Mouse (Mus musculus): ENCODE results near the gene Mtor. TPM values are rescaled to one million over a fixed set of nuclear protein-coding genes. Genes with fewer than 3 reads are reported as not detected.

Mtor gene
- polyA plus RNA-seq, 1 experiment: 75.5 TPM

DNA sequence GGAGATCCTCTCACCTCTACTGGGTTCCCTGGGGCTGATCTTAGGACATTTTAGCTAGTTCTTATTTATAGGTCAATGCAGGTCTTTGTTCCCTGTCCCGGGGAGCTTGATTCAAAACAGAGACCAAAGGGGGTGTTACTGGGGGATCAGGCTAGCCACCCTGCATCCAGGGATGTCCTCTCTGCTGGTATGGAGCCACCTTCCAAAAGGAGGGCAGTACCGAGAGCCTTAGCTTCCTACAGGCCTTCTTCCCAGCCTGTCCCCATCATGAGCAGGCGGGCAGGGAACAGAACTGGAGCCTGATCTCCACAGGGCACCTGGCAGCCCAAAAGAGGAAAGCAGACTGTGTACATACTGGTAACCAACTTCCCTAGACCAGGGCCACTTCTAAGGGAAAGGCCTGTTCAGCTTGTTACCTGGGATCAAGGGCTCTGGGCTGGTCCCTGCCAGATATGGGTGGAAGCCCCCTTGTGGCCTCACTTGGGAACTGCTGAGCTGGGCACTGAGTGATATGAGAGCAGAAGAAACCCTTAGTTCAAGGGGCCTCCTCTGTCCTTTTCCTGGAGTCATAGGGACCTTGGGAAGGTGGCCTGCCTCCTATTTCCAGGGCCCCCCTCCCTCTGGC is 156.2 kb downstream of the Mtor start:
- no peaks in the 10 kb centered on the region for H3K27me3 ChIP-seq (ENCODE audit: control insufficient read depth, insufficient read depth, low read length)
- no peaks in the 10 kb centered on the region for H3K36me3 ChIP-seq (ENCODE audit: control insufficient read depth, insufficient read depth, low read length)
- H3K4me3 ChIP-seq (ENCODE audit: control insufficient read depth, low read depth, low read length): no peak overlapping the region
- H3K4me1 ChIP-seq (ENCODE audit: control insufficient read depth, insufficient read depth, low read length): no peaks in the 10 kb centered on the region
- TF ChIP-seq POLR2A (IDR thresholded peaks at IDR 0.05; ENCODE audit: control insufficient read depth, low read depth, low read length): no peak
- peak; percentile 51; the same call in 1 of the 2 replicates for TF ChIP-seq CTCF (IDR thresholded peaks at IDR 0.05; ENCODE audit: control insufficient read depth, insufficient read depth, insufficient replicate concordance, low read depth, low read length)
- no peak overlapping the region for H3K27ac ChIP-seq (ENCODE audit: control insufficient read depth, insufficient read depth, low read depth, low read length)

Other genes with a start within 250 kb of the Mtor start
- 0.63 and 2.5 TPM in 2 replicates for gene Disp3, start 160.6 kb upstream of the Mtor start, polyA plus RNA-seq (2012; rRNA removed)
- 12.8 and 14.5 TPM in 2 replicates for gene Ubiad1, start 3.8 kb upstream of the Mtor start, polyA plus RNA-seq (2012; rRNA removed)
- gene Angptl7, start 51.8 kb downstream of the Mtor start, polyA plus RNA-seq (2012; rRNA removed): 3.4 and 11.0 TPM in 2 replicates
- 37.1 and 40.1 TPM in 2 replicates for gene Exosc10, start 109.8 kb downstream of the Mtor start, polyA plus RNA-seq (2012; rRNA removed)
- 11.1 and 12.0 TPM in 2 replicates for gene Srm, start 142.9 kb downstream of the Mtor start, polyA plus RNA-seq (2012; rRNA removed)
- gene Masp2, start 153.9 kb downstream of the Mtor start, polyA plus RNA-seq (2012; rRNA removed): 0.25 TPM in 1 of 2 replicates, not detected in the other
- 107 and 149 TPM in 2 replicates for gene Tardbp, start 178.4 kb downstream of the Mtor start, polyA plus RNA-seq (2012; rRNA removed)
- 0.10 and 0.17 TPM in 2 replicates for gene Gm572, start 194.7 kb downstream of the Mtor start, polyA plus RNA-seq (2012; rRNA removed)